Mouse (Mus musculus) C2C12 (cell line): ENCODE results near the gene Spag6l. TPM values are rescaled to one million over a fixed set of nuclear protein-coding genes. Genes with fewer than 3 reads are reported as not detected.

Source experiments
- H3K27me3 ChIP-seq: one replicate; pipeline ENCODE4 v1.6.1; 2011; ENCODE audit not compliant: control insufficient read depth, insufficient read depth, insufficient read length
- H3K36me3 ChIP-seq: one replicate; pipeline ENCODE4 v1.6.1; 2011; ENCODE audit not compliant: control insufficient read depth, insufficient read depth
- H3K4me3 ChIP-seq: one replicate; pipeline ENCODE4 v1.5.1; 2011; ENCODE audit warnings: mild to moderate bottlenecking, control low read depth; ENCODE audit not compliant: poor library complexity, insufficient read depth, severe bottlenecking
- H3K79me2 ChIP-seq: one replicate; pipeline ENCODE4 v1.6.1; 2011; ENCODE audit not compliant: control insufficient read depth, insufficient read depth
- H3K79me3 ChIP-seq: one replicate; pipeline ENCODE4 v1.6.1; 2011; ENCODE audit warnings: low read depth, control low read depth
- H3ac ChIP-seq: one replicate; pipeline ENCODE3; 2011; ENCODE audit warnings: low read depth; ENCODE audit not compliant: control insufficient read depth, insufficient read length
- CEBPB ChIP-seq: IDR thresholded peaks from one replicate; pipeline ENCODE4 v1.6.1; 2011; ENCODE audit warnings: low read depth, mild to moderate bottlenecking, control low read depth, moderate library complexity
- CTCF ChIP-seq: IDR thresholded peaks from one replicate; pipeline ENCODE4 v1.5.1; 2011; ENCODE audit not compliant: control insufficient read depth, insufficient read depth, insufficient read length
- FOSL1 ChIP-seq: IDR thresholded peaks from one replicate; pipeline ENCODE4 v1.8.0; 2011; ENCODE audit warnings: mild to moderate bottlenecking, low read length; ENCODE audit not compliant: poor library complexity, insufficient read depth, severe bottlenecking
- MAX ChIP-seq: IDR thresholded peaks from one replicate; pipeline ENCODE4 v1.6.1; 2011; ENCODE audit warnings: mild to moderate bottlenecking, control low read depth
- MYOD1 ChIP-seq: IDR thresholded peaks from one replicate; pipeline ENCODE4 v1.6.1; 2011; ENCODE audit warnings: low read depth; ENCODE audit not compliant: control insufficient read depth, insufficient read length
- MYOG ChIP-seq: IDR thresholded peaks from one replicate; pipeline ENCODE4 v1.6.1; 2011; ENCODE audit not compliant: control insufficient read depth, insufficient read length; ENCODE audit errors: extremely low read depth
- USF1 ChIP-seq: IDR thresholded peaks from one replicate; pipeline ENCODE4 v1.6.1; 2011; ENCODE audit warnings: low read depth, mild to moderate bottlenecking, control low read depth, moderate library complexity
- polyA plus RNA-seq: library from polyadenylated mRNA; unstranded; fragments of >200 nt; fragmentation: generic; extraction: Trizol; gene quantifications from one replicate; pipeline ENCODE4 v1.2.1, GENCODE M21; 2012; ENCODE audit warnings: missing spikeins

Spag6l gene
- polyA plus RNA-seq, 1 experiment: not detected

DNA sequence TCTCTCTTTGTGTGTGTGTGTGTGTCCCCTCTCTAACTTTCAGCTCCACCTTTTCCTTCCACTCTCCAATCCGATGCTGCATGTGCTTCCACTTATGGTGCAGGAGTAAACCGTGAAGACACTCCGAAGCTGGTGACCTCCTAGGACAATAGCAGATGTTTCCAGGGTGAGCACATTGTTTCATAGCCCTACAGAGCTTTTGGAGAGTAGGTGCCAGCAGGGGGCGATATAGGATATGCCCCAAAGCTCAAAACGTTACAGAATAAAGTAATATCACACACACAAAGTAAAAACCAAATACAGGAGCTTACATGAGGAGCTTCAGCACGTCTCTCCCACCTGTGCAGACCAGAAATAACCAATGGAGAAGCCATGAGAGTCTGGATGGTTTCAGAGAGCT, 25.6 kb upstream of the Spag6l start:
- H3K4me3 ChIP-seq: no peak overlapping the region
- peaks cover 11% of the 10 kb centered on the region for H3K27me3 ChIP-seq
- TF ChIP-seq FOSL1 (no peak), CTCF (peak; percentile 1), USF1 (no peak), CEBPB (no peak)
- no peaks in the 10 kb centered on the region for H3K79me3 ChIP-seq
- no peak overlapping the region for H3ac ChIP-seq
- H3K36me3 ChIP-seq: no peaks in the 10 kb centered on the region
- no peaks in the 10 kb centered on the region for H3K79me2 ChIP-seq

- Histone ChIP-seq H3K4me3 (no peak overlapping the region), H3K27me3 (peaks cover 8% of the 10 kb centered on the region), H3K79me2 (no peaks in the 10 kb centered on the region), H3ac (no peak overlapping the region), H3K36me3 (no peaks in the 10 kb centered on the region), H3K79me3 (no peaks in the 10 kb centered on the region)
- TF ChIP-seq FOSL1: no peak
- TF ChIP-seq USF1: no peak
- no peak for TF ChIP-seq MYOD1
- no peak for TF ChIP-seq CTCF
- no peak for TF ChIP-seq MAX
- TF ChIP-seq CEBPB: no peak
Observed at GRCm38 (mm10) chr16:16852411-16852810, 23.2 kb upstream of the Spag6l start.

- Histone ChIP-seq H3K79me2 (no peaks in the 10 kb centered on the region), H3ac (no peak overlapping the region), H3K79me3 (no peaks in the 10 kb centered on the region), H3K4me3 (no peak overlapping the region), H3K27me3 (no peaks in the 10 kb centered on the region), H3K36me3 (no peaks in the 10 kb centered on the region)
- no peak for TF ChIP-seq MAX
- TF ChIP-seq FOSL1: no peak
- no peak for TF ChIP-seq MYOG
- TF ChIP-seq MYOD1: no peak
- no peak for TF ChIP-seq USF1
- no peak for TF ChIP-seq CTCF
- TF ChIP-seq CEBPB: no peak
Observed at GRCm38 (mm10) chr16:16849196-16849595, 19.9 kb upstream of the Spag6l start.

DNA sequence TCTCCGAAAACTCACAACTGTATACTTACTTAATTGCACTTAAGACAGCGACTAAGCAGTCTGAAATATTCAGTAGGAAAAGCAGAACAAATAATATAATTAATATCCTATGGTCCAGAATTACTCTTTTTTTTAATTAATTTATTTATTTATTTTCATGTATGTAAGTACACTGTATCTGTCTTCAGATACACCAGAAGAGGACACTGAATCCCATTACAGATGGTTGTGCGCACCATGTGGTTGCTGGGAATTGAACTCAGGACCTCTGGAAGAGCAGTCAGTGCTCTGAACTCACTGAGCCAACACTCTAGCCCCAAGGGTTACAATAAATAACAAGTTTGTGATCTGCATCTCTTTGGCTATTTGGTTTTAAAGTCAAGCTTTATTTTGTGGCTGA, 415 bp upstream of the Spag6l start:
- no peaks in the 10 kb centered on the region for H3K79me3 ChIP-seq
- H3K79me2 ChIP-seq: no peaks in the 10 kb centered on the region
- H3K27me3 ChIP-seq: no peaks in the 10 kb centered on the region
- no peaks in the 10 kb centered on the region for H3K36me3 ChIP-seq
- H3K4me3 ChIP-seq: no peak overlapping the region
- TF ChIP-seq MAX (no peak), USF1 (no peak), FOSL1 (no peak), CEBPB (no peak), MYOD1 (no peak), MYOG (no peak), CTCF (no peak)
- no peak overlapping the region for H3ac ChIP-seq

GRCm38 (mm10) chr16:16826223-16826622, 3.0 kb downstream of the Spag6l start:
- TF ChIP-seq USF1 (no peak), MYOG (no peak), CTCF (no peak), FOSL1 (no peak), MYOD1 (no peak), MAX (no peak), CEBPB (no peak)
- Histone ChIP-seq H3K36me3 (no peaks in the 10 kb centered on the region), H3K4me3 (no peak overlapping the region), H3K79me2 (no peaks in the 10 kb centered on the region), H3K79me3 (no peaks in the 10 kb centered on the region), H3K27me3 (no peaks in the 10 kb centered on the region), H3ac (no peak overlapping the region)

DNA sequence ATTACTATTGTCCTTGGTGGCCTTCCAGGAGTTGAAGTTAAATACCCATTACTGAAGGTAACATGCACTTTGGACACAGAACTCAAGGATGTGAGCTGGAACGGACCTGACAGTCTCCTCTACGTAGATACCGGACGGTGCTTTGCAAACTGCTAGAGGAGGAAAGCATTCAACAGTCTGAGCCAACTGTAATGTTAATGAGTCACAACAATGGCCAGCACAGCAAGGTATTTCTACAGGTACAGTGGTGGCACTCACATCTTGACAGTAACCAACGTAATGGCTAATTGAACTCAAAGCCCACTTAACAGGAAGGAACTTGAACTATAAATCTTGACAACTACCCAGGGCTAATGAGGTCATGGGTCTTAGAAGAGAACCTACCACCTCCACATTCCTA, 3.8 kb downstream of the Spag6l start:
- H3K36me3 ChIP-seq: no peaks in the 10 kb centered on the region
- no peaks in the 10 kb centered on the region for H3K79me2 ChIP-seq
- no peak for TF ChIP-seq MYOG
- H3K4me3 ChIP-seq: no peak overlapping the region
- H3ac ChIP-seq: no peak overlapping the region
- H3K27me3 ChIP-seq: no peaks in the 10 kb centered on the region
- H3K79me3 ChIP-seq: no peaks in the 10 kb centered on the region
